Mouse (Mus musculus) lung, postnatal 0 days (tissue): ENCODE data around the gene Dlg2.

Experiments
- CTCF ChIP-seq: IDR thresholded peaks from 2 replicates; pipeline ENCODE4 v1.5.1; 2016; ENCODE audit warnings: antibody characterized with exemption, mild to moderate bottlenecking
- EP300 ChIP-seq: IDR thresholded peaks from 2 replicates; pipeline ENCODE4 v1.6.1; 2016; ENCODE audit warnings: antibody characterized with exemption, mild to moderate bottlenecking, control low read depth

DNA sequence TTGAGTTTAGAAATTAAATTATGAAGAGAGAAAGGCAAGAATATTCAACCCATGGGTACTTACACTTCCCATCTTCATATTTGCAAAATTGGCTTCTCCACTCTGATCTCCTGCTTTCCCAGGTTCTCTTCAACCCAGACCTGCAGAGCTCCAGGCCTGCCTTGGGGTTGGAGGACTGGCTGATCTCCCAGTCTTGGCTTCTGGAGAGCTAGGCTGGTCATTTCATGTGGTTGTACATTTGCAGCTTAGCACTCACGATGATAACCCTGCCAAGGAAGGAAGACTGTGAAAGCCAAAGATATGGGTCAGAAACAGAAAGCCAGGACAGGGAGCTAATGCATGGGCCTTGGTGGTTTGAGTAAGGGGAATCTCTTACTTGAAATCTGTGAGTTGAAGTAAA, 1176.6 kb downstream of the Dlg2 start:
- TF ChIP-seq CTCF = no peak
- no peak for TF ChIP-seq EP300
